Comparison of ENCODE assay signal across 17 mouse cellular contexts in the genomic region with DNA sequence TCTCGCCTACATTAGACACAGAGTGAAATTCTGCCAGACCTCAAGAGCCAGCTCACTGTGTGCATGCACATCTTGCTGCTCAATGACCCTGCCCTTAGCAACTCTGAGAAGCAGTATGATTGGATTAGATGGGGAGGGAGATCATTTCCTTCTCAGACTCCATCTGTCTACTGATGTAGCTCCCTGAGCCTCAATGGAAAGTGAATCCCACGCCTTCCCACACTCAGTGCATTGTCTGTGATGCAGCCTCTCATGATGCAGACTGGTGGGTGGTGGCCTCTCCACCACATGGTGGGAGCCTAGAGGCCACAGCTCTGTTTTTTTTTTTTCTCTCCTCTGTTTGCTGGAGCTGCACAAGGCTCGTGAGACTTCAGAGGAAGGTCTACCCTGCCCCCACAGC.
"Had no signal": no experiment of that assay in that cellular context is flagged by ENCODE, and none has a peak within 500 bp of the region (broad histone marks: within the 10 kb centered on the region; RNA-seq: fewer than 3 reads in every experiment).

No protein-coding gene starts in this region.

- H3K9me3 ChIP-seq: intestine, embryonic 15.5 days; liver, embryonic 15.5 days; megakaryocyte, embryonic 14.5 days; midbrain, embryonic 12.5 days; neural tube, embryonic 13.5 days had no signal

- H3K27me3 ChIP-seq: intestine, embryonic 15.5 days; liver, embryonic 15.5 days; midbrain, embryonic 12.5 days; neural tube, embryonic 13.5 days had no signal

- H3K27ac ChIP-seq: intestine, embryonic 15.5 days; left cerebral cortex, adult 2 months; liver, embryonic 15.5 days; macrophage; midbrain, embryonic 12.5 days; neural tube, embryonic 13.5 days had no signal

- H3K4me3 ChIP-seq: intestine, embryonic 15.5 days; left cerebral cortex, adult 2 months; liver, embryonic 15.5 days; megakaryocyte, embryonic 14.5 days; midbrain, embryonic 12.5 days; neural tube, embryonic 13.5 days had no signal

- H3K4me1 ChIP-seq: liver, embryonic 15.5 days; megakaryocyte, embryonic 14.5 days had no signal

- H3K36me3 ChIP-seq: intestine, embryonic 15.5 days; liver, embryonic 15.5 days; midbrain, embryonic 12.5 days; neural tube, embryonic 13.5 days had no signal

- ATAC-seq: intestine, embryonic 15.5 days; midbrain, embryonic 16.5 days had no signal

- DNase-seq: kidney, adult 18-20 months; kidney, postnatal 10 days; kidney, postnatal 4 days; lung, embryonic 14.5 days; lung, postnatal 10 days; spleen, adult 18-20 months; thymus, adult 2 months; thymus, postnatal 25 days had no signal

- H3K4me2 ChIP-seq: intestine, embryonic 15.5 days; liver, embryonic 11.5 days; liver, embryonic 15.5 days; lung, embryonic 14.5 days; midbrain, embryonic 12.5 days; neural tube, embryonic 13.5 days had no signal

- H3K9ac ChIP-seq: intestine, embryonic 15.5 days; liver, embryonic 15.5 days; lung, embryonic 14.5 days; midbrain, embryonic 12.5 days; neural tube, embryonic 13.5 days had no signal
